In the genomic region with DNA sequence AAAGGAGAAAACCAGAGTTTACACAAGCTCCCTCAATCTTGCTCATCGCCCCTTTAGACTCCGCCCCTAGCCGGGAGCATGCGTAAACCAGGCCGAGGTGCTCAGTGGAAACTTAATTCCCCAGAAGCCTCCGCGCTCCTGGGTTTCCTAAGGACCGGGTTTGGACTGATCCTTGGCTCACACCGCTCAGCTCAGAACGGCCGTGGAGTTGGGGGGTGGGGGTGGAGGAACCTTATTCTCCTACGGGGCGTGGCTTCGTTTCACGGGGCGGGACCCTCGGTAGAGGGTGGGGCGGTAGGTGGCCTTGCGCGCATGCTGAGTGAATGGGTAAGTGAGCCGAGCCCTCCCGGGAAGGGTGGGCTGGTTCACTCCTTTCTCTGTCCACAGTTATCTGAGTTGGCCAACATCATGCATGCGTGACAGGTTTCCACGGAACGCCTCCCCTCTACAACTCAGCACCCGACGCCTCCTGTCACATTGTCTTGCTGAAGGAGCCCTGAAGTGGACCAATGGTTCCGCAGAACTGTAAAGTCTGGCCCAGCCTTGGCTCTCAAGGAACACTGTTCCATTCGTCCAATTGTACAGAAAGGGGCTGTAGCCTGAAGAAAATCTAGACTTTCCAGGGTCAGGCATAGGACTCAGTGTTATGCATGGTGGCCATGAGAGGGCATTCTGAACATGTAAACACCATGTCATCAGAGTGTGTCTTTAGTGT, we compare ENCODE assay signal across 1 mouse cellular context.
TF ChIP-seq lines count a peak whose summit lies in the region.

No protein-coding gene starts in this region.

TF ChIP-seq in MEL, 35 proteins besides CTCF, POLR2A, EP300 and RAD21:
- TF ChIP-seq CHD1 (IDR thresholded peaks at IDR 0.05; ENCODE audit: low read depth, low read length) (no peak), SIN3A (IDR thresholded peaks at IDR 0.05; ENCODE audit: low read length) (peak; percentile 26), MEF2A (IDR thresholded peaks at IDR 0.05; ENCODE audit: extremely low read depth, insufficient replicate concordance, low read depth, low read length, poor library complexity, severe bottlenecking) (no peak), ZMIZ1 (IDR thresholded peaks at IDR 0.05; ENCODE audit: low read depth, low read length) (peak; percentile 77; the same call in 1 of the 2 replicates), MYC (IDR thresholded peaks at IDR 0.05; ENCODE audit: low read depth, low read length) (no peak), GATA1 (IDR thresholded peaks at IDR 0.05; ENCODE audit: low read depth, low read length) (no peak), POLR2AphosphoS5 (IDR thresholded peaks at IDR 0.05; ENCODE audit: borderline replicate concordance, low read depth, low read length) (no peak), HCFC1 (IDR thresholded peaks at IDR 0.05; ENCODE audit: low read depth, low read length) (peak; percentile 49), ZKSCAN1 (IDR thresholded peaks at IDR 0.05; ENCODE audit: low read depth, low read length) (no peak), KAT2A (conservative IDR thresholded peaks at IDR 0.05; ENCODE audit: low read depth, low read length) (no peak), TAL1 (IDR thresholded peaks at IDR 0.05; ENCODE audit: low read length) (no peak), ZNF384 (IDR thresholded peaks at IDR 0.05; ENCODE audit: low read depth, low read length) (no peak), MXI1 (IDR thresholded peaks at IDR 0.05; ENCODE audit: low read depth, low read length) (no peak), MYB (IDR thresholded peaks at IDR 0.05; ENCODE audit: low read depth, low read length) (no peak), USF1 (IDR thresholded peaks at IDR 0.05; ENCODE audit: low read depth, low read length) (no peak), RCOR1 (IDR thresholded peaks at IDR 0.05; ENCODE audit: low read depth, low read length) (no peak), NELFE (IDR thresholded peaks at IDR 0.05; ENCODE audit: low read depth, low read length) (peak; percentile 54), TBP (IDR thresholded peaks at IDR 0.05; ENCODE audit: low read depth, low read length) (peak; percentile 52), MAX (IDR thresholded peaks at IDR 0.05; ENCODE audit: low read length) (no peak), CHD2 (IDR thresholded peaks at IDR 0.05; ENCODE audit: low read length) (no peak), ETS1 (IDR thresholded peaks at IDR 0.05; ENCODE audit: low read depth, low read length) (no peak; the same call in 1 of the 2 replicates), JUND (IDR thresholded peaks at IDR 0.05; ENCODE audit: low read depth, low read length) (no peak), ELF1 (IDR thresholded peaks at IDR 0.05; ENCODE audit: low read depth, low read length) (0 out of 2 replicates have a peak, but pooled peaks have one; percentile 16), USF2 (IDR thresholded peaks at IDR 0.05; ENCODE audit: borderline replicate concordance in 1 of 2, insufficient read depth in 1 of 2, low read depth in 1 of 2, low read length in 2 of 2) (no peak), MAFK (IDR thresholded peaks at IDR 0.05; ENCODE audit: borderline replicate concordance, low read depth, low read length) (no peak), POLR2AphosphoS2 (IDR thresholded peaks at IDR 0.05; ENCODE audit: low read length) (peak; percentile 73; the same call in 1 of the 2 replicates), BHLHE40 (IDR thresholded peaks at IDR 0.05; ENCODE audit: borderline replicate concordance, low read depth, low read length) (no peak), E2F4 (IDR thresholded peaks at IDR 0.05; ENCODE audit: borderline replicate concordance, low read depth, low read length) (no peak), NRF1 (IDR thresholded peaks at IDR 0.05; ENCODE audit: insufficient read depth, low read depth, low read length, poor library complexity, severe bottlenecking) (peak; percentile 82), ZC3H11A (IDR thresholded peaks at IDR 0.05; ENCODE audit: low read depth, low read length) (no peak), TCF12 (IDR thresholded peaks at IDR 0.05; ENCODE audit: low read depth, low read length) (0 out of 2 replicates have a peak, but pooled peaks have one; percentile 35), UBTF (IDR thresholded peaks at IDR 0.05; ENCODE audit: borderline replicate concordance, insufficient read depth, low read depth, low read length) (no peak), MAZ (IDR thresholded peaks at IDR 0.05; ENCODE audit: low read depth, low read length) (no peak; the same call in 1 of the 2 replicates), GABPA (IDR thresholded peaks at IDR 0.05; ENCODE audit: low read depth, low read length) (no peak), SMC3 (IDR thresholded peaks at IDR 0.05; ENCODE audit: low read depth, low read length) (no peak)
